Comparison of ENCODE assay signal across 1 mouse cellular context in the genomic region with DNA sequence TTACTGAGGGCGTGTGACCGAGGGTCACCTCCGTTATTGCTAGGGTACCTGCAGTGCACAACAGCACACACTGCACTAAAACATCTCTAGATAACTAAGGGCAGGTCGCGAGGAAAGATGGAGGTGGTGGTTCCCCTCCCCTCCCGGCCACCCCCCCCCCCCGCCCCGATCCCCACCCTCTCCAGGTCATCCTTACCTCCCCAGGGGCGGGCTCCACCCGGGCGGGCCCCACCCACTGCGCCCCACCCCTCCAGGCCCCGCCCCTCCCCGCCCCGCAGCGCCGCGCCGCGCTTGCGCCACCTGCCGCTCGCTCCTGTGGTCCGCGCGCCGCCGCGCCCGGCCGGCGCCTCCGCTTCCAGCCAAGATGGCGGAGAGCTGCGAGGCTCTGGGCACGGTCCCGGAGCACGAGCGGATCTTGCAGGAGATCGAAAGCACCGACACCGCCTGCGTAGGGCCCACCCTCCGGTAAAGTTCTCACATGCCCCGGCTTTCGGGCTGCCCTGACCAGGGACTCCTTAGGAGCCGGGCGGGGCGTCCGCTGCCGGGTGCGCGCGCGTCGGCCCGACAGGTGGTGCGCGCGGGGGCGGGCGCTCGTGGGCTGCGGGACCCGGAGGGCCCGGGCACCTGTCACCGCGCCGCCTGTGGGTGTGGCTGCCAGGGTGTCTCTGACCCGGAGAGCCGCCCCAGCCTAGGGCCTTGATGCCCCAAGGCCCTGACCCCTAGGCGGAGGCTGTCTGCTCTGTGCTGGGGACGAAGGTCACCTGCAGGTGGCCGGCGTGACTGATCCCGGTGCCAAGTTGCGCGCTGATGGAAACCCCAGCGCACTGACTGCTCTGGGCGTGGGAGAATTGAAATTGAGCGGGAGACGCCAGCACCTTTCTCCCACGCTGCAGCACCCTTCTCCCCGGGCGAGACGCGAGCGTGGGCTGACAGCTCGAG.
TF ChIP-seq lines count a peak whose summit lies in the region.

TSS of gene Exoc6 (plus strand) at position 318 of the 939 bp plus-strand sequence.

TF ChIP-seq in MEL, 35 proteins besides CTCF, POLR2A, EP300 and RAD21 (continued from another document):
- no peak for TF ChIP-seq KAT2A (conservative IDR thresholded peaks at IDR 0.05; ENCODE audit: low read depth, low read length)
